Mouse (Mus musculus): ENCODE measurements around the gene Naa25.

The Naa25 gene

GRCm38 (mm10) chr5:121393402-121393801 is 4.3 kb upstream of the Naa25 start:
- no peak for DNase-seq

- no peak for DNase-seq
Measured at GRCm38 (mm10) chr5:121395621-121396020, 2.1 kb upstream of the Naa25 start.

DNA sequence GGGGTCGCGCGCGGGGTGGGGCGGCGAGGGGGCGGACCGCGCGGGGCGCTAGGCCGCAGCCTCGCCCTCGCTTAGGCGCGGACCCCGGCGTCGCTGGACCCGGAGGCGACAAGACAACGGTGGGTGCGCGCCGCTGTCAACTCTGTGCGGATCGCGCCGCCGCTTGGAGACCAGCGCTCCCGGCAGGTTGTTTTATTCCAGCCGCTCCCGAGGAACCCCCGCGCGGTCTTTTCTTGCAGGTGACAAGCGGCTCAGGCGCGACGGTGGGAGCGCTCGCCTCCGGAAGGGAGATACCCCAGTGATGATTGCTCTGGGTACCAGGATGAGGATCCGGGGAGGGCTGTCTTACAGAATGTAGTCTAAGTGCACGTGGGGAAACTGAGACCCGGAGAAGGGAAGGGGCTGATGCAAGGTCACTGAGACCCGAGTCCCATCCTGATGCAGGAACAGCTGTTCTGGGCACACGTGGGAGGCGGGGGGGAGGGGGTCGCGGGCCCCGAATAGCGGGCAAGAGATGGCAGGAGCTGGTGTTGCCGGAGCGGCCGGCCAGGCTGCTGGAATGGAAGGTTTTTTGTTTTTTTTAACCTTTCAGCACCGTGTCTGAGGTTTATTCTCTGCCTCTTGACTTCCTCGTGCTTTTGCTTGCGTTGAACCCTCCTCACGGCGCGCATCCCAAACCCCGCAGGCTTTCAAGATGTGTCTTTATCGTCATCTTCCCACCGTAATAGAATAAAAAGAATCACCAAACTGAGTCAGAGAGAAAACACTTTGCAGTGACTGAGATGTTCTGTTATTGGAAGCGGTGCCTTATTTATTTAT is 619 bp downstream of the Naa25 start:
- no peak for DNase-seq

- DNase-seq: no peak
Measured at GRCm38 (mm10) chr5:121398965-121399462, 1.3 kb downstream of the Naa25 start.

- DNase-seq: no peak
Measured at GRCm38 (mm10) chr5:121399540-121399939, 1.8 kb downstream of the Naa25 start.

- DNase-seq: no peak
Measured at GRCm38 (mm10) chr5:121400064-121400463, 2.3 kb downstream of the Naa25 start.

- DNase-seq: no peak
Measured at GRCm38 (mm10) chr5:121400849-121401248, 3.1 kb downstream of the Naa25 start.

DNA sequence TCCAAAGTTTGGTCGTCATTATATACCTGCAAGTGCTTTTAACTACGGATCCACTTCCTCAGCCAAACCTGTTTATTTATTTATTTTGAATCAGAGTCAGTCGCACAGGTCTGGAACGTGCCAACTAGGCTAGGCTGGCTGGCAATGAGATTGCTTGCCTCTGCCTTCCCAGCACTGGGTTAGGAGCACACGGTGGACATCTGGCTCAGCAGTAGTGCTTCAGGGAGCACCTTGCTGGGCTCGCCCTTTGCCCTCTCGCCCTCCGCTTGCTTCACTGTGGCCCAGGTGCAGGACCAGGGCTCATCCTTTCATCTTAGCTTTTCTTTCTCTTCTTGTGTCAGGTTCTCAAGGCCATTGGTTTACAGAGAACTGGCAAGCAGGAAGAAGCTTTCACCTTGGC is 10.1 kb downstream of the Naa25 start:
- peak; percentile 44 to 71 for DNase-seq

GRCm38 (mm10) chr5:121410975-121411374 is 13.2 kb downstream of the Naa25 start:
- no peak for DNase-seq

GRCm38 (mm10) chr5:121420721-121421120 is 23.0 kb downstream of the Naa25 start:
- no peak for DNase-seq

DNA sequence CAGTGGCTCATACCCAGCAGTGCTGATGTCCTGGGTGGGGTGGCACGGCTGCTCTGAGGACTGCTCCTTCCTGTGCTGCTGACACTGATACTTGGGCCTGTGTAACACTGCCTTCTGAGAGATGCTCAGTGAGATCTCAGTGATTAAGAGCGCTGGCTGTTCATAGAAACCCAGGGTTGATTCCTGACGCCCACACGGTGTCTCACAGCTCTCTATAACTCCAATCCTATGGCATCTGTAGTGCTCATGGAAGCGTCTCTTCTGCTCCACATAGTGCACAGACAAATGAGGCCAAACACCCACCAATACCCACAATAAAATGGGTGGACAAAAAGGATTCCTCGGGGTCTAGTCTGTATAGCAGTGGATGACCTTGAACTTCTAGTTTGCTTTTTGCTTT is 25.1 kb downstream of the Naa25 start:
- DNase-seq: no peak

GRCm38 (mm10) chr5:121423297-121423696 is 25.6 kb downstream of the Naa25 start:
- peak; percentile 82 to 89 for DNase-seq

- no peak for DNase-seq
Measured at GRCm38 (mm10) chr5:121428954-121429353, 31.2 kb downstream of the Naa25 start.

- DNase-seq: peak in 1 of 2 experiments; percentile 58
Measured at GRCm38 (mm10) chr5:121438131-121438530, 40.4 kb downstream of the Naa25 start.

- DNase-seq: no peak
Measured at GRCm38 (mm10) chr5:121438756-121439155, 41.0 kb downstream of the Naa25 start.

GRCm38 (mm10) chr5:121443548-121443947 is 45.8 kb downstream of the Naa25 start:
- peak; percentile 71 to 83 for DNase-seq

GRCm38 (mm10) chr5:121444870-121445269 is 47.1 kb downstream of the Naa25 start:
- no peak for DNase-seq

DNA sequence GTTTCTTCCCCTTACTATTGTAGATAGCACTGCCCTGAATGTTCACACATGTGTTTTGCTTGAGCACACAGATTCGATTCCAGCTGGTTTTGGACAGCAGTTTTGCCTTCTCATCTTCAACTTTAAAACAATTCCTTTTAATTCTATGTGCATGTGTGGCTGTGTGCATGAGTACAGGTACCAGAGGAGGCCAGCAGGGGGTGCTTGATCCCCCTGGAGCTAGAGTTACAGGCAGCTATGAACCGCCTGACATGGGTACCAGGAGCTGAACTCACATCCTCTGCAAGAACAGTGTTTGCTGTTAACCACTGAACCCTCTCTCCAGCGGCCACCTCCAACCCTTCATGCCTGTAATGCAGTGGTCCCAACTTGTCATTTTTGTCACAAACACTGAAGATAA is 50.7 kb downstream of the Naa25 start:
- DNase-seq: peak in 1 of 2 experiments; percentile 39

- peak in 1 of 2 experiments; percentile 84 for DNase-seq
Measured at GRCm38 (mm10) chr5:121449976-121450375, 52.2 kb downstream of the Naa25 start.

DNA sequence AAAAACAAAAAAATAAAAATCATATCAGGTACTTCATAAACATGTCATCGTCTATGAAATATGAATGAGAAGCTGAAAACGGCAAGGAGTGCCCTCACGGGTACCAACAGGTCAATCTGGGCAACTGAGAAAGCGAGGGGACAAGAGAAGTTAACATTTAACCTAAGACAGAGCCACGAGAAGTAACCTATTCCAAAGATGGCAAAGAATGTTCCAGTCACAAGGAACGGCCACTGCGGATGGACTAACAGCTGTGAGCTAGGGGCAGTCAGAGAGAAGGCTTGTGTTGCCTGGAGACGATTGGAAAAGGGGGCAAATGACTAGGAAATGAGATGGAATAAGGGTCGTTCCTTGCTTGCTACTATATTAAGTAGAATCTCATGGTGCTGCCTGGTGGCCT is 52.7 kb downstream of the Naa25 start:
- DNase-seq: peak; percentile 51 to 72

GRCm38 (mm10) chr5:121451203-121451602 is 53.5 kb downstream of the Naa25 start:
- no peak for DNase-seq

GRCm38 (mm10) chr5:121451644-121452025 is 53.9 kb downstream of the Naa25 start, which contains the start of gene Tmem116:
Gene Tmem116 (plus strand): TSS chr5:121451893.
- peak; percentile 58 to 70 for DNase-seq

DNA sequence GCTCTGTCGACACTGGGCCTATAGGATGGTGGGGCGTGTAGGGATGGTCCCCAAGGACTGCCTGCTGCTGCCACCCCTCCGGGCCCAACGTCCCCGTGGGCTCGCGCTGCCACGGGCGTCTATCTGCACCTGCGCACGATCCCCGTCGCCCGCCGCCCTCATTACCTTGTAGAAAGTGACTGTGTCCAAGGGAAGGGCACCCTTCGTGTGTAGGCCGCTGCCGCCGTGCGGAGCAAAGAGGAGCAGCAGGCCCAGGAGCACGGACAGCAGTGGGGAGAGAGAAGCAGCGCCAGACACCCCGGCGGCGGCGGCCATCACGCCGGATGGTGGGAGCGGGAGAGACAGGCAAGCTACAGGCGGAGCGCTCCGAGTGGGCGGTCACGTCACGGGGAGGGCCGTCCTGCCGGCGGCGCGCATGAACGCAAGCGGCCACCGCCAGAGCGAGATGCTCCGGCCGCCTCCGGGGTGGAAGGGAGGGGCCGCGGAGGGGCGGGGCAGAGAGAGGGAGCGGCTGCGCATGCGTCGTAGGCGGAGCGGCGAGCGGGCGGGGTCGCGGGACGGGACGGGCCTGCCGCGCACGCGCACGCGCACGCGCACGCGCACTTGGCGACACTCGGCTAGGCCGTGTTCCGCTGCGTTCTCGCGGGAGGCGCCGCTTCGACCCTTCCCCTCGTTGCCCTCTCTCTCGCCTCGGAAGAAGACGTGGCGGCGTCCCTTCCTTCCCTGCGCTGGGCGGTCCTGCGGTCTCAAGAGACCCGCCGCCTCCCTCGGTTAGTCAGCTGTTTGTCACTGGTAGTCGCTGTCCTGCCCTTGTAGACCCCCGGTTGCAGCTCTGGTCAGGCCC is 54.5 kb downstream of the Naa25 start, which contains the start of gene Erp29:
Gene Erp29, minus strand, starts transcription at position 481 of the 844 bp plus-strand sequence.
- peak; percentile 96 to 99 for DNase-seq

Data from kidney, postnatal 25 days (tissue).